Mouse (Mus musculus): ENCODE results near the gene Plin3. TPM values are rescaled to one million over a fixed set of nuclear protein-coding genes. Genes with fewer than 3 reads are reported as not detected.

Plin3 gene
- polyA plus RNA-seq, 1 experiment from 2014 or later: 58.8 TPM

GRCm38 (mm10) chr17:56291826-56292475 is 722 bp downstream of the Plin3 start:
- no peak overlapping the region for H3K4me3 ChIP-seq (ENCODE audit: low read depth, low read length)
- no peaks in the 10 kb centered on the region for H3K36me3 ChIP-seq (ENCODE audit: control insufficient read depth, insufficient read depth, low read length)
- no peak overlapping the region for H3K9ac ChIP-seq (ENCODE audit: low read depth, low read length)
- H3K9me3 ChIP-seq (replicated peaks; ENCODE audit: control insufficient read depth, low read length): no peaks in the 10 kb centered on the region
- no peak for ATAC-seq (replicated peaks; ENCODE audit: insufficient number of reproducible peaks, low FRiP score, low TSS enrichment)
- H3K27me3 ChIP-seq (ENCODE audit: control insufficient read depth, insufficient read depth, low read length): no peaks in the 10 kb centered on the region
- 76% methylated on average over 7 of the region's 7 CpGs for whole genome bisulfite sequencing (ENCODE audit: insufficient replicate concordance)
- peak overlapping the region; percentile 95; the same call in 1 of the 2 replicates for H3K27ac ChIP-seq (ENCODE audit: low read depth, low read length)
- H3K4me2 ChIP-seq: peak overlapping the region; percentile 88
- peaks cover 24% of the 10 kb centered on the region for H3K4me1 ChIP-seq (ENCODE audit: control insufficient read depth, insufficient read depth, low read length)

GRCm38 (mm10) chr17:56291171-56291511 is 1.5 kb downstream of the Plin3 start:
- no peaks in the 10 kb centered on the region for H3K9me3 ChIP-seq (replicated peaks; ENCODE audit: control insufficient read depth, low read length)
- peak overlapping the region; percentile 67; the same call in 1 of the 2 replicates for H3K4me3 ChIP-seq (ENCODE audit: low read depth, low read length)
- peak overlapping the region; percentile 83 for H3K9ac ChIP-seq (ENCODE audit: low read depth, low read length)
- no peaks in the 10 kb centered on the region for H3K27me3 ChIP-seq (ENCODE audit: control insufficient read depth, insufficient read depth, low read length)
- H3K27ac ChIP-seq (ENCODE audit: low read depth, low read length): peak overlapping the region; percentile 95
- H3K4me2 ChIP-seq: peak overlapping the region; percentile 88
- under 1% methylated on average over 16 of the region's 16 CpGs for WGBS (ENCODE audit: insufficient replicate concordance)
- H3K4me1 ChIP-seq (ENCODE audit: control insufficient read depth, insufficient read depth, low read length): peaks cover 24% of the 10 kb centered on the region
- peaks cover 5% of the 10 kb centered on the region; the same call in 1 of the 2 replicates for H3K36me3 ChIP-seq (ENCODE audit: control insufficient read depth, insufficient read depth, low read length)
- ATAC-seq (replicated peaks; ENCODE audit: insufficient number of reproducible peaks, low FRiP score, low TSS enrichment): peak; percentile 86

- H3K4me3 ChIP-seq (ENCODE audit: low read depth, low read length): peak overlapping the region; percentile 67
- H3K9ac ChIP-seq (ENCODE audit: low read depth, low read length): peak overlapping the region; percentile 83
- WGBS (ENCODE audit: insufficient replicate concordance): 3% methylated on average over 17 of the region's 17 CpGs
- peak; percentile 89 for ATAC-seq (replicated peaks; ENCODE audit: insufficient number of reproducible peaks, low FRiP score, low TSS enrichment)
- peaks cover 11% of the 10 kb centered on the region; the same call in 1 of the 2 replicates for H3K36me3 ChIP-seq (ENCODE audit: control insufficient read depth, insufficient read depth, low read length)
- H3K9me3 ChIP-seq (replicated peaks; ENCODE audit: control insufficient read depth, low read length): no peaks in the 10 kb centered on the region
- H3K27ac ChIP-seq (ENCODE audit: low read depth, low read length): peak overlapping the region; percentile 95
- peak overlapping the region; percentile 88 for H3K4me2 ChIP-seq
- H3K27me3 ChIP-seq (ENCODE audit: control insufficient read depth, insufficient read depth, low read length): no peaks in the 10 kb centered on the region
- H3K4me1 ChIP-seq (ENCODE audit: control insufficient read depth, insufficient read depth, low read length): peaks cover 24% of the 10 kb centered on the region
Measured at GRCm38 (mm10) chr17:56290388-56291170, 2.1 kb downstream of the Plin3 start.

- Histone ChIP-seq H3K9ac (ENCODE audit: low read depth, low read length) (peak overlapping the region; percentile 83), H3K27ac (ENCODE audit: low read depth, low read length) (peak overlapping the region; percentile 95), H3K36me3 (ENCODE audit: control insufficient read depth, insufficient read depth, low read length) (peaks cover 19% of the 10 kb centered on the region), H3K9me3 (replicated peaks; ENCODE audit: control insufficient read depth, low read length) (no peaks in the 10 kb centered on the region), H3K4me2 (peak overlapping the region; percentile 88), H3K4me1 (ENCODE audit: control insufficient read depth, insufficient read depth, low read length) (peaks cover 24% of the 10 kb centered on the region), H3K27me3 (ENCODE audit: control insufficient read depth, insufficient read depth, low read length) (no peaks in the 10 kb centered on the region), H3K4me3 (ENCODE audit: low read depth, low read length) (peak overlapping the region; percentile 67)
- ATAC-seq (replicated peaks; ENCODE audit: insufficient number of reproducible peaks, low FRiP score, low TSS enrichment): peak; percentile 7; the same call in 1 of the 2 replicates
- WGBS (ENCODE audit: insufficient replicate concordance): 1% methylated on average over 23 of the region's 23 CpGs
Measured at GRCm38 (mm10) chr17:56289371-56290331, 3.0 kb downstream of the Plin3 start.

- Histone ChIP-seq H3K9me3 (replicated peaks; ENCODE audit: control insufficient read depth, low read length) (no peaks in the 10 kb centered on the region), H3K27ac (ENCODE audit: low read depth, low read length) (peak overlapping the region; percentile 95), H3K9ac (ENCODE audit: low read depth, low read length) (peak overlapping the region; percentile 83), H3K4me1 (ENCODE audit: control insufficient read depth, insufficient read depth, low read length) (peaks cover 24% of the 10 kb centered on the region), H3K4me2 (peak overlapping the region; percentile 88), H3K27me3 (ENCODE audit: control insufficient read depth, insufficient read depth, low read length) (no peaks in the 10 kb centered on the region), H3K36me3 (ENCODE audit: control insufficient read depth, insufficient read depth, low read length) (peaks cover 23% of the 10 kb centered on the region), H3K4me3 (ENCODE audit: low read depth, low read length) (peak overlapping the region; percentile 67)
- no peak for ATAC-seq (replicated peaks; ENCODE audit: insufficient number of reproducible peaks, low FRiP score, low TSS enrichment)
- WGBS (ENCODE audit: insufficient replicate concordance): 32% methylated on average over 3 of the region's 3 CpGs
Measured at GRCm38 (mm10) chr17:56288866-56289265, 3.8 kb downstream of the Plin3 start.

- peak overlapping the region; percentile 68 for H3K27ac ChIP-seq (ENCODE audit: low read depth, low read length)
- H3K9ac ChIP-seq (ENCODE audit: low read depth, low read length): peak overlapping the region; percentile 50
- H3K9me3 ChIP-seq (replicated peaks; ENCODE audit: control insufficient read depth, low read length): no peaks in the 10 kb centered on the region
- 39% methylated on average over 3 of the region's 3 CpGs for WGBS (ENCODE audit: insufficient replicate concordance)
- peaks cover 24% of the 10 kb centered on the region for H3K4me1 ChIP-seq (ENCODE audit: control insufficient read depth, insufficient read depth, low read length)
- H3K4me3 ChIP-seq (ENCODE audit: low read depth, low read length): no peak overlapping the region
- peaks cover 30% of the 10 kb centered on the region for H3K36me3 ChIP-seq (ENCODE audit: control insufficient read depth, insufficient read depth, low read length)
- H3K4me2 ChIP-seq: peak overlapping the region; percentile 60
- peak; percentile 31; the same call in 1 of the 2 replicates for ATAC-seq (replicated peaks; ENCODE audit: insufficient number of reproducible peaks, low FRiP score, low TSS enrichment)
- no peaks in the 10 kb centered on the region for H3K27me3 ChIP-seq (ENCODE audit: control insufficient read depth, insufficient read depth, low read length)
Measured at GRCm38 (mm10) chr17:56287830-56288229, 4.8 kb downstream of the Plin3 start.

DNA sequence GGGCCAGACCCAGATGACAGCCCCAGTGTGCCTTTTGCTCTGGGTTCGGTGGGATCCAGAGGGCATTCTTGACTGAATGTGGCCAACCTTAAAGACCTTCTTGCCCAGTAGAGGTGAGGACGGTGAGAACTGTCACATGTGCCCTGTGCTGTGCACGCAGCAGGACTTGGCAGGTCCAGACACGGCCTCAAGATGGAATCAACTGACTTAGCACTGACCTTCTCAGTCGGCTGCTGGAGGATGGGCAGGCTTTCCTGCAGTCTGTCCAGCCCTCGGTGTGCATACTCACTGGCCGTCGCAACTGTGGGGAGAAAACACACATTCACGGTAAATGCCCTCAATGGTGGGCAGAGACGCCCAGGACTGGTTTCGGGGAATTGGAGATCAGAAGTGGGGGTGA is 6.7 kb downstream of the Plin3 start:
- ATAC-seq (replicated peaks; ENCODE audit: insufficient number of reproducible peaks, low FRiP score, low TSS enrichment): no peak
- no peaks in the 10 kb centered on the region for H3K27me3 ChIP-seq (ENCODE audit: control insufficient read depth, insufficient read depth, low read length)
- H3K27ac ChIP-seq (ENCODE audit: low read depth, low read length): no peak overlapping the region
- no peak overlapping the region for H3K4me2 ChIP-seq
- no peak overlapping the region for H3K9ac ChIP-seq (ENCODE audit: low read depth, low read length)
- no peaks in the 10 kb centered on the region for H3K9me3 ChIP-seq (replicated peaks; ENCODE audit: control insufficient read depth, low read length)
- WGBS (ENCODE audit: insufficient replicate concordance): 92% methylated on average over 11 of the region's 11 CpGs
- no peak overlapping the region for H3K4me3 ChIP-seq (ENCODE audit: low read depth, low read length)
- H3K4me1 ChIP-seq (ENCODE audit: control insufficient read depth, insufficient read depth, low read length): peaks cover 24% of the 10 kb centered on the region
- peaks cover 40% of the 10 kb centered on the region for H3K36me3 ChIP-seq (ENCODE audit: control insufficient read depth, insufficient read depth, low read length)

DNA sequence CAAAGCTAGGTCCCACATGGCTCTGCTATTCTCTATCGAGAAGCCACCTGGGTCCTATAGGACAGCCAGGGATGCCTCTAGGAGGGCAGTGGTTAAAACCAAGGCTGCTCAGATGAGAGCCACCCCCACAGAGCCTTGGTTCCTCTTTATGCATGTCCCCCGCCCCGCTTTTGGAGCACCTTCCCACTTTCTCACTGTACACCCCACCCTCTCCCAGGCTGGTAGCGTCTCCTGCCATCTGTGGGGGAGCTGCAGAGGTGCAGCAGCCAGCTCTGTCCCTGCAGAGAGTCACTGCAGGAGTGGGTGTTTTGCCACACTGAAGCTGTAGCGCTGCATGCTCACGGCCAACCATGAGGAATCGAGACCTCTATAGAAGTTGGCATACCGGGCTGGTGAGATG is 9.4 kb downstream of the Plin3 start:
- Histone ChIP-seq H3K27me3 (ENCODE audit: control insufficient read depth, insufficient read depth, low read length) (no peaks in the 10 kb centered on the region), H3K36me3 (ENCODE audit: control insufficient read depth, insufficient read depth, low read length) (peaks cover 47% of the 10 kb centered on the region), H3K9me3 (replicated peaks; ENCODE audit: control insufficient read depth, low read length) (no peaks in the 10 kb centered on the region), H3K9ac (ENCODE audit: low read depth, low read length) (no peak overlapping the region), H3K4me2 (no peak overlapping the region), H3K4me3 (ENCODE audit: low read depth, low read length) (no peak overlapping the region), H3K4me1 (ENCODE audit: control insufficient read depth, insufficient read depth, low read length) (peaks cover 8% of the 10 kb centered on the region), H3K27ac (ENCODE audit: low read depth, low read length) (no peak overlapping the region)
- ATAC-seq (replicated peaks; ENCODE audit: insufficient number of reproducible peaks, low FRiP score, low TSS enrichment): no peak
- WGBS (ENCODE audit: insufficient replicate concordance): 90% methylated on average over 8 of the region's 8 CpGs

All from heart, embryonic 11.5 days (tissue).